Mouse (Mus musculus) heart, postnatal 4 days (tissue): ENCODE measurements around the gene Zswim1. TPM values are rescaled to one million over a fixed set of nuclear protein-coding genes. Genes with fewer than 3 reads are reported as not detected.

ENCODE experiments used
- DNase-seq: peaks from one replicate; pipeline ENCODE4 v3.0.0; 2021
- total RNA-seq, 2 experiments: library from RNA; stranded (reverse); gene quantifications; 2 replicates each; pipeline ENCODE4 v1.2.3; 2021

Gene Zswim1
- 1 to 10 TPM; 5.0 to 5.8 TPM for total RNA-seq

DNA sequence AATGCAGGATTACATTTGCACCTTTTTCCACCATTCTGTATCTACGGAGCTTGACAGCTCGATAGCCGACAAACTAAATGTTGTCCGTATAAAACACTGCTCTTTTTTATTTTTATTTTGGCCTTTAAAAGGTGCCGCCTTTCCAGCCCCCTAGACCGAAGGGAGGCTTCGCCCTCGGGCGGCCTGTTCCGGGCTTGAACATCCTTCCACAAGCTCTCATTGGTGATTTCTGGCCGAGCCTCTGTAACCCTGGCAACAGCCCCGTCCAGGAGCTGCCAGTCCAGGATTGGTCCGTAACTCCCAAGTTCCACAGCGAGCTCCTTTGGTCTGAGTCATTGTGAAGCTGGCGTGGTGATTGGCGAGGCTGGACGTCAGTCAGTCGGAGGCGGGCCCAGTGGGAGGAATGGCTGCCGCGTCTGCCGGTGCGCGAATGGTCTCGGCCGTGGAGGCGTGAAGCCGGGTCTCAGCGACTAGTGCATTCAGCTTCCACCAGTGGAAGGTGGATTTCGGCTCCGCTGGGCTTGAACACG, at the start of gene Zswim1:
Zswim1 (plus strand) TSS at position 51 of the 530 bp plus-strand sequence.
- DNase-seq = peak; percentile 100

- no peak for DNase-seq
These were observed 49.1 kb upstream of the Zswim1 start for GRCm38 (mm10) chr2:164773229-164773988.

GRCm38 (mm10) chr2:164773989-164774364, 48.5 kb upstream of the Zswim1 start:
- DNase-seq = no peak

- no peak for DNase-seq
These were observed 46.4 kb upstream of the Zswim1 start for GRCm38 (mm10) chr2:164776130-164776529.

DNA sequence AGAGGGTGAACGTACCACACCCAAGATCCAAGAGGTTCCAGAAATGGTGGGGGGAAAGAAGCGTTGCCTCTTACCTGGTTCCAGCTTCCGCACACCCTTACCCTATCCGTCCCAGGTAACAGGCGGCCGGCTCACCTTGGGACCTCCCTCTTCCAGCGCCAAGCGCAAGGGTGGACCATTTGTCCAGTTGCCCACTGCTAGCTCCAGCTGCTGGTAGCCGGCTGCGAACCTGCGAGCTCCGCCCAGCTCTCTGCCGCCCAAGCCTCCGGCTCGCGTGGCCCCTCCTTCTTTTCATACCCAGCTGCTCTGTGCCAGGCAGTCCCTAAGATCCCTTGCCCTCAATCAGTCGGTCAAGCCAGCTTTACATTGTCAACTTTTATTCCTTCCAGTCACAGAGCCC, 45.7 kb upstream of the Zswim1 start:
- no peak for DNase-seq

DNA sequence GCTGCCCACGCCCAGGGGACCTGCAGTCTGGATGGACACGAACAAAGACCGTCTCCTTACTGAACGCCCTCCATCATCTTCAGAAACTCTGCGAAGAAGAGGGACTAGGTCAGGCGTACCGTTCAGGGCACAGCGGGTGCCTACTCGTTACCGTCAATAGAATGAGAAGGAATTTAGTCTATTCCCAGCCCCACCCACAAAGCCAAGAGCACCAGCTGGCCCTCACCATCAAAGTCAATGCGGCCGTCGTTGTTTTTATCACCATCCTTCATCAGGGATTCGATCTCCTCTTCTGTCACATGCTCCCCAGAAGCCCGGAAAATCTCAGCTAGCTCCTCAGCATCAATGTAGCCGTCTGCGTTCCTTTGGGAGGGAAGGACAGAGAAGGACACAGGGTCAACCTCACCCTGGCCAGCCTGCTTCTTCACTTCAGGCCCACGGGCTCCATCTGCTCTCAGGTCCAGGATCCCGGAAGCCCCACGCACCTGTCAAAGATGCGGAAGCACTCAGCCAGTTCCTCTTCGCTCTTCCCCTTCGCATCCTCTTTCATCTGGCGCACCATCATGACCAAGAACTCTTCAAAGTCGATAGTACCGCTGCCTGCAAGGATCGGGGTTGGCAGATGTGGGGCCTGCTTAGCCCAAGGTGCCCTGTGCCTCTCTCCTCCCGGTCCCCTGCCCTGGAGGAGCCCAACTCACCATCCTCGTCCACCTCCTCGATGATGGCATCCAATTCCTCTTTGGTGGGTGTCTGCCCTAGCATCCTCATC, 45.1 kb upstream of the Zswim1 start:
- DNase-seq = no peak

DNA sequence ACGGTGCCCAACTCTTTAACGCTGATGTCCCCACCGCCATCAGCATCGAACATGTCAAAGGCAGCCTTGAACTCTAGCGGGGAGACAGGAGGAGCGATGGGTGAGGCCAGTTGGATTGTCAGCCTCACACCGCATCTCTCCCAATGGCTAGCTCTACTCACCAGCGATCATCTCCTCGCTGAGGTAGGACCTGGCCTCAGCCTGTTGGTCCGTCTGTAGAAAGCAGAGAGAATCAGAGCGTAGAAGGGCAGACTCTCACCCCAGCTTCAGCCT, 44.5 kb upstream of the Zswim1 start:
- no peak for DNase-seq

GRCm38 (mm10) chr2:164778809-164779208, 43.7 kb upstream of the Zswim1 start:
- no peak for DNase-seq

DNA sequence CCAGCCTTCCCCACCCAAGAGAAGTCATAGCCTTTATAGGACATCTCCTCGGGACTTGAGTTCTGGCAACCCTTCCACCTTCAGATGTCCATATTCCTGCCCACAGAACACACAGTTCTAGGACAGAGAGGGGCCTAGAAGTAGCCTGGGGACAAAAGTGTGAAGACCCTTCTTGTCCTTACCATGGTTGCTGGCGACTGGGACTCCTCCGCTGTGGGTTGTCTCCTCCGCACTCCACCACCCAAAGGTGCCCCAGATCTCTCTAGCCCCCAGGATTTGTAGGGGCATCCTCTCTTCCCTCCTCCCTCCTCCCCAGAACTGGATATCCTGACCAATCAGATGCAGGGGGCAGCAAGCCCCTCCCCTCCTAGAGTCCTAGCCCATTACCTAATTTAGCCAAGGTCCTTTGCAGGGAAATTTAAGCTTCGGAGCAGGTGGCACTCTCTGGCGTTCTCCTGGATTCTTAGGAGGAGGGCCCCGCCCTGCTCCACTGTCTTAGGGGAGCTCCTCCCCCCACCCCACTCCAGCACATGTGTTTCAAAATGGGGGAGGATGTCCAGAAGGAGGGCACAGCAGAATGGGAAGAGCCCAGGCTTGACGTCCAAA, 42.9 kb upstream of the Zswim1 start, which contains the start of gene Tnnc2:
Tnnc2 (minus strand) TSS at position 487 of the 606 bp plus-strand sequence.
- no peak for DNase-seq

GRCm38 (mm10) chr2:164781876-164782275, 40.6 kb upstream of the Zswim1 start:
- no peak for DNase-seq

DNA sequence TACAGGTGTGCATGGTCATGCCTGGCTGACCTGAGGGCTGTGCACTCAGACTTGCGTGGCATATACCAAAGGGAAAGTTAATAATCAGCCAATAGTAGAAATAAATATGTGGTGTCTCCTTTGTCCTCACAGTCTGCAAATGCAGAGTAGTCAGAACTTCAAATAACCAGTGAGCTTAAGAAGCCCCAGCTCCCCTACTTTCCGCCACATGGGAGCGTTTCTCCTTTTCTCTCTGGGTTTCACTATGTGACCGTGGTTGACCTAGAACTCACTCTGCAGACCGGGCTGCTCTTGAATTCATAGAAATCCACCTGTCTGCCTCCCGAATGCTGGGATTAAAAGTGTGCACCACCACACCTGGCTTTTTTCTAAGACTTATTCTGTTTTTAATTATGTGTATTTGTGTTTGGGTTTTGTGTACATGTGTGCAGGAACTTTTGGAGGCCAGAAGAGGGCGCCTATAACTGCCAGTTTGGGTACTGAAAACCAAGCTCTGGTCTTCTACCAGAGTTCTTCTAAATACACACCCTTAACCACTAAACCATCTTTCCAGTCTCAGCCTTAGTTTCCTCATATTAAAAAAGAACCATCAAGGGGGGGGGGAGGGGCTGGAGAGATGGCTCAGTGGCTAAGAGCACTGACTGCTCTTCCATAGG, 38.4 kb upstream of the Zswim1 start:
- no peak for DNase-seq

GRCm38 (mm10) chr2:164784869-164785420, 37.5 kb upstream of the Zswim1 start:
- DNase-seq = no peak

GRCm38 (mm10) chr2:164785481-164786387, 36.8 kb upstream of the Zswim1 start, which contains the start of gene Snx21:
TSS of gene Snx21 (plus strand) at chr2:164785823.
- peak; percentile 91 for DNase-seq

DNA sequence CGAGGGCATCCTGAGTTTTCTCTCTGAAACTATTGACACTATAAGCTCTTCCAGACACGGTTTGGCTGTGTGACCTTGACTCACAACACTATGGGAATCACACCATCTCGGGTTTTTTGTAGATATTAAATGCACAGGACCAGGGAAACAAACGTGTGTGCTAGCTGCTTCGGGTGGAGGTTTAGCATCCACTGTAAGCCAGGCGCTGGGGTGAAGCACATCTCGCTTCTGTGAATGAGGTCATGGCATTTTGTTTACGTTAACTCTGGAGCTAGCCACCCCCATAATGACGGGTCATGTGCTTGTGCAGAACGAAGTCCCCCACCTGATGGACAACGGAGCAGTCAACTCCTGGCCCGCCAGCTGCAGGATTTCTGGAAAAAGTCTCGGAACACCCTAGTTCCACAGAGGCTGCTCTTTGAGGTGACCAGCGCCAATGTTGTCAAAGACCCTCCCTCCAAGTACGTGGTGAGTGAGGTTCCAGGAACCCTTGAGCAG, 36.0 kb upstream of the Zswim1 start:
- no peak for DNase-seq

DNA sequence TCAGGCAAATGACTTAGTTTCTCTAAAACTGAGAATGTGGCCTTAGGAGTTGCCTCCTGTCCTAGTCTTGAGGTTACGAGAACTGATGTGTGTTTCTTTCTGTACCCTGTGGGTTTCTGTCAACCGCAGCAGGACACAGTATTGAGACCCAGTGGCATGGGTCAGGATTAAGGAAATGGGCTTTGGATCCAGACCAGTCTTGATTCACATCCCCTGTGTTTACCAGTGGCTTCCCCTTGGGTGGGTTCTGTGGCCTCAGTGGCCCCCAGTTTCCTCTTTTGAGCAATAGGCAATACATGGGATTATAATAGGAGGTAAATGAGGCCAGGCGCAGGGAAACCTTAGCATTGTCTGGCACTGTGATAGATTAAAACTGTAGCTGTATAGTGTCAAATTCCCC, 35.5 kb upstream of the Zswim1 start:
- DNase-seq = no peak

- no peak for DNase-seq
These were observed 34.7 kb upstream of the Zswim1 start for GRCm38 (mm10) chr2:164787779-164788178.

DNA sequence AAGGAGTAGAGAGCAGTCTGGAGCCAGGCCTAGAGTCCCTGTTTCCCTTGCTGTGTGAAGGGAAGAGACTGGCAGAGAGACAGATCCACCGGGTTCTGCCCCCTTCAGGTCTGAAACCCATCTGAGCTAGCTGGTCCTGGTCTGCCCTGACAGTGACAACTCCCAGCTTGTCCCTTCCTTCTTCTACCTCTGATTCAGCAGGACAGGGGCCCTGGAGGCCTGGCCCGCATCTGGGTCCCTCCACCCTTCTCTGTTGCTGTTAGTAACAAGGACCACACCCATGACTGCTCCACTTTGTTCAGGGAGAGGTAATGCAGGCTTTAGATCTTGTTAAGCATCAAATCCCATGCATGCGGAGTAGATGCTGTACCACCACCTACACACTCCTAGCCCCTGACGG, 34.1 kb upstream of the Zswim1 start:
- DNase-seq = no peak

DNA sequence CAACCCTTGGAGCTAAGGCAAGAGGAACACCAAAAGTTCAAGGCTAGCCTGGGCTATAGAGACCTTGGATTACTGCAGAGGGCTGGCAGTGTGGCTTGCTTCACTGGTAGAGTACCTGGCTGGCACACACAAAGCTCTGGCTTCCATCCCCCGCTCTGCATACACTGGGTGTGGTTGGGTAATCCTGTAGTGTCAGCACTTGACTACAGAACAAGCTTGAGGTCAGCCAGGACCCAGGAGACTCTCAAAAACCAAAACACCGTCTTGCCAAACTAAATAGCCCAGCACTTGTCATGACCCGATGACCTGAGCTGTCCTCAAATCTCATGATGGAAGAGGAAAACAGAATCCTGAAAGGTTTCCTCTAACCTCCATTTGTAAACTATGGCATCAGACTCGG, 32.0 kb upstream of the Zswim1 start:
- no peak for DNase-seq

DNA sequence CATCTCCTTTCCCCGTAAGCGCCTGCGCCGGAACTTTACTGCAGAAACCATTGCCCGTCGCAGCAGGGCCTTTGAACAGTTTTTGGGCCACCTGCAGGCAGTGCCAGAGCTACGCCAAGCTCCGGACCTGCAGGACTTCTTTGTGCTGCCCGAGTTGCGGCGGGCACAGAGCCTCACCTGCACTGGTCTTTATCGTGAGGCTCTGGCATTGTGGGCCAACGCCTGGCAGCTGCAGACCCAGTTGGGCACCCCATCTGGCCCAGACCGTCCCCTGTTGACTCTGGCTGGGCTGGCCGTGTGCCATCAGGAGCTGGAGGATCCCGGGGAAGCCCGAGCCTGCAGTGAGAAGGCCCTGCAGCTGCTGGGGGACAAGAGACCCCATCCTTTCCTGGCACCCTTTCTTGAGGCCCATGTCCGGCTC, 30.6 kb upstream of the Zswim1 start:
- no peak for DNase-seq

- no peak for DNase-seq
These were observed 29.9 kb upstream of the Zswim1 start for GRCm38 (mm10) chr2:164792400-164793190.
